Mouse (Mus musculus) liver, embryonic 14.5 days (tissue): Measurements from ENCODE around the gene Akr1c14. TPM values are rescaled to one million over a fixed set of nuclear protein-coding genes. Genes with fewer than 3 reads are reported as not detected.
"Not testable (repeated sequence)": the region's sequence is repeated elsewhere in the genome, so short reads cannot be mapped to it uniquely, and the experiment has no call there.

Experiments used
- ATAC-seq: fragments of 200-750 bp; cut with Nextera tagmentation; 2 replicates; pipeline ENCODE4 v1.8.0; 2017; ENCODE audit warnings: moderate number of reproducible peaks, mild to moderate bottlenecking, moderate library complexity; ENCODE audit not compliant: insufficient read depth
- DNase-seq, 3 experiments: peaks; one replicate each; pipeline ENCODE4 v3.0.0-alpha.2; 2012 to 2013; ENCODE audit warnings: low read depth in 3 of 3, low spot score in 3 of 3
- H3K27ac ChIP-seq: fragments of 300-500 bp; sonication (generic); 2 replicates; pipeline ENCODE4 v1.5.1; 2014; ENCODE audit warnings: moderate library complexity, mild to moderate bottlenecking, control low read depth, inconsistent platforms
- H3K27me3 ChIP-seq: fragments of 300-500 bp; sonication (generic); 2 replicates; pipeline ENCODE4 v1.6.1; 2014; ENCODE audit warnings: mild to moderate bottlenecking, low read length, moderate library complexity; ENCODE audit not compliant: control insufficient read depth, insufficient read depth
- H3K36me3 ChIP-seq: fragments of 300-500 bp; sonication (generic); replicated peaks from 2 replicates; pipeline ENCODE4 v1.6.1; 2014; ENCODE audit warnings: low read depth; ENCODE audit not compliant: control insufficient read depth, insufficient read depth
- H3K4me1 ChIP-seq, 2 experiments: fragments of 200-500 bp in 1 of 2; fragments of 300-500 bp in 1 of 2; sonication (generic) in 1 of 2; replicated peaks; 2 replicates each; pipeline ENCODE4 v1.6.1; 2012 to 2014; ENCODE audit warnings: antibody characterized with exemption in 1 of 2, inconsistent platforms in 1 of 2, low read length in 1 of 2; ENCODE audit not compliant: control insufficient read depth in 2 of 2, insufficient read depth in 2 of 2
- H3K4me2 ChIP-seq: fragments of 300-500 bp; sonication (generic); 2 replicates; pipeline ENCODE4 v1.6.1; 2014; ENCODE audit warnings: low read depth, mild to moderate bottlenecking, control low read depth, moderate library complexity
- H3K4me3 ChIP-seq, 2 experiments: fragments of 200-500 bp in 1 of 2; fragments of 300-500 bp in 1 of 2; sonication (generic) in 1 of 2; 2 replicates each; pipeline ENCODE4 v1.5.1; 2012 to 2014; ENCODE audit warnings: low read depth in 2 of 2, low read length in 2 of 2, mild to moderate bottlenecking in 2 of 2, control low read depth in 1 of 2, inconsistent platforms in 1 of 2, moderate library complexity in 1 of 2; ENCODE audit not compliant: insufficient read depth in 1 of 2
- H3K9ac ChIP-seq: fragments of 300-500 bp; sonication (generic); replicated peaks from 2 replicates; pipeline ENCODE4 v1.6.1; 2014; ENCODE audit warnings: mild to moderate bottlenecking, control low read depth, moderate library complexity
- H3K9me3 ChIP-seq: fragments of 300-500 bp; sonication (generic); 2 replicates; pipeline ENCODE4 v1.6.1; 2016; ENCODE audit warnings: low read length, mixed read lengths; ENCODE audit not compliant: control insufficient read depth
- CTCF ChIP-seq: IDR thresholded peaks from 2 replicates; pipeline ENCODE4 v1.5.1; 2016; ENCODE audit warnings: antibody characterized with exemption, low read depth, control low read depth
- EP300 ChIP-seq: IDR thresholded peaks from 2 replicates; pipeline ENCODE4 v1.6.1; 2016; ENCODE audit warnings: antibody characterized with exemption, low read depth
- WGBS: fragments of 180-500 bp; shearing (Covaris S2); extraction: QIAGEN DNeasy Blood & Tissue Kit; methylation state at CpG from one replicate; pipeline ENCODE4 v1.1.7; 2014; ENCODE audit not compliant: insufficient replicate concordance; 5-methylcytosine and 5-hydroxymethylcytosine counted together
- polyA plus RNA-seq, 2 experiments: library from polyadenylated mRNA; depleted of rRNA in 1 of 2; stranded (reverse) in 1 of 2; unstranded in 1 of 2; fragments of >200 nt; fragmentation: Nextera tagmentation in 1 of 2; extraction: Ambion mirVana in 1 of 2; gene quantifications; 2 replicates each; pipeline versions ENCODE4 v1.2.1 to v1.2.3; 2012 to 2014

Gene Akr1c14
- polyA plus RNA-seq, 2 experiments, result 0.56 to 1.4 TPM

DNA sequence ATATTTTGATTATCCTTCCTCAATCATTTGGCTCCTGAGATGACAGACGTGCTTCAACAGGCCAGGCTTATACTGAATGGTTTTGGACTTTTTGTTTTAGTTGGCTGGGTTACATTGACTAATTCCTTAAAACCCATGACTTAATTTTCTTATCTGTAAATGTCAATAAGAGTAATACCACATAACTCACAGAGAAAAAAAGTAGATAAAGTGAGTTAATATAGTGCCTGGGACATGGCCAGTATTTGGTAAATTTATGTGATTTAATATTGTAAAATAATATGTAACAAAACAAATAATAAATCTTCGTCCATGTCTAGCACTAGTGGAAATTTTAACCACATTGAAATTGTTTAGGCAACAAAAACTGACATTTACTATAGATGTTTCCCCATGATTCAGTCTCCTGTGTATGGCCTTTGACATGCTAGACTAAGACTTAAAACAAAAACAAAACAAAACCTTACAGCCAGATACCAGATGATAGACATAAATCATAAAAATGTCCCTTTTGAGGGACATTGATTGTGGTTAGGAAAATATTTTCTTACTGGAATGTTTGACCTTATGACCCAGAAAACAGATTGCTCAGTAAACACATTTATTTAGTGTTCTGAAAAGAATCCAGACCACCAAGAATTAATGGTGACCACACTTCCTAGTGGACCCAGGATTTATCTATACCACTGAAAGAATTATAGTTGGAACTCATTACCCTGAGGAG, 70.5 kb downstream of the Akr1c14 start:
- Histone ChIP-seq H3K9me3 (no peaks in the 10 kb centered on the region), H3K4me2 (no peak overlapping the region), H3K4me3 (no peak overlapping the region), H3K27me3 (no peaks in the 10 kb centered on the region), H3K9ac (no peak overlapping the region), H3K27ac (no peak overlapping the region), H3K4me1 (no peaks in the 10 kb centered on the region), H3K36me3 (no peaks in the 10 kb centered on the region)
- TF ChIP-seq CTCF (no peak), EP300 (no peak)
- DNase-seq (no peak), ATAC-seq (no peak)
- WGBS, result 34% methylated on average over 2 of the region's 2 CpGs

DNA sequence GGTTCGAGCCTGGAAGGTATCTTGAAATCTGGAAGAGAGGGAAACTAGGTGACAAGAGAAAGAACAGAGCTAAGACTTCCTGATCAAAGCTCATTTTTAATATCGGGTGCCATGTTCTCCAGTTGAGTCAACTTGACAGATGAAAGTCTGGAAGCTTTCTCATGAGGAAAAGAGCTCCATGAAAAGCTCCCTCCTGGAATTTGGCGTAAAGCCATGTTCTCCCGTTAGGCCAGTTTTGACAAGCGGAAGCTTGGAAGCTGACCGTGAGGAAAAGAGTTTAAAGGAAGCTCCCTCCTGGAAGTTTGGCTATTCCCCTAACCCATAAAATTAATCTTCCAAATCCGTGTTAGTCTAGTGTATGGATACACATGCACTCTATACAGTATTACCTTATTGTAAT, 74.3 kb downstream of the Akr1c14 start:
- H3K4me3 ChIP-seq, result no peak overlapping the region
- H3K27me3 ChIP-seq, result no peaks in the 10 kb centered on the region
- WGBS, result 64% methylated on average over 7 of the region's 7 CpGs
- H3K36me3 ChIP-seq, result no peaks in the 10 kb centered on the region
- no peak overlapping the region for H3K4me2 ChIP-seq
- no peak for TF ChIP-seq CTCF
- TF ChIP-seq EP300, result no peak
- no peaks in the 10 kb centered on the region for H3K4me1 ChIP-seq
- no peak overlapping the region for H3K9ac ChIP-seq
- ATAC-seq, result no peak
- no peaks in the 10 kb centered on the region for H3K9me3 ChIP-seq
- H3K27ac ChIP-seq, result no peak overlapping the region
- DNase-seq, result no peak

DNA sequence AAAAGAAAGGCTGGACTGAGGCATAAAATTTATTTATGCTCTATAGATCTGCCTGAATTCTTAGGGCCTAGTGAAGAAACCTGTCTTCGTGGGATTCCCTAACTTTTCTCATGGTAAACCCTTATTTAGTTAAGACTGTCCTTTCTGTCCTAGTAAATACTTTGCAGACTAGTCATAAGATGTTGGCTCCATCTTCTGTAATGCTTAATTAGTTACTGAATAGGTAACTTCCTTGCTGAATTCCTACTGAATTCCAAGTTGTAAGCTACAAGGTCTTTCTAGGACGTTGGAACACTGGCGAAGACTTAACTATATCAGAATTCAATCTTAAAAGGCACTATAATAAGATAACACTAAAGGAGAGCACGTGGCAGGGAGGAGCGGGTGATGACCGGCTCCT, 75.7 kb downstream of the Akr1c14 start:
- not testable (repeated sequence) for H3K36me3 ChIP-seq, H3K27ac ChIP-seq, H3K4me3 ChIP-seq, ATAC-seq, H3K9me3 ChIP-seq, H3K9ac ChIP-seq, H3K27me3 ChIP-seq, H3K4me2 ChIP-seq, H3K4me1 ChIP-seq, DNase-seq
- 74% methylated on average over 6 of the region's 6 CpGs for WGBS

DNA sequence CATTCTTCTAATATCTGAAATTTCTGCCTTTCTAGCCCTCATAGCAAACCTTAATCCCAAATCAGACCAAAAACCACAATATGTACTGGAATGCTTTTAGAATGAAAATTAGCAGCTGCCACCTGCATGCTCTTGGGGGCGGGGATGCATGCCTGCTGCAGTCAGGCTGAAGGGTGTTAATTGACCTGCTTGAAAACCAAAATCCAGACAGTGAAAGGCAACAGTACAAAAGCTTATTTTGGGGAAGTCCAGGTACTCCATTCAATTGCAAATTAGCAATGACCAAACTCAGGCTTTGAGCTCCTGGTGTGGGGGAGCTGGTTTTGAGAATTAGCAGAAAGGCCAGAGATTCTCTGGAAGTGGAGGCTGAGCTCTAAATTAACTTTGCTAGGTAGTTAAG, 77.0 kb downstream of the Akr1c14 start:
- H3K4me1 ChIP-seq, H3K4me2 ChIP-seq, DNase-seq, H3K36me3 ChIP-seq, H3K27ac ChIP-seq, H3K9ac ChIP-seq, H3K4me3 ChIP-seq, H3K27me3 ChIP-seq, H3K9me3 ChIP-seq, ATAC-seq: not testable (repeated sequence)
- WGBS, result 64% methylated on average over 1 of the region's 1 CpGs

DNA sequence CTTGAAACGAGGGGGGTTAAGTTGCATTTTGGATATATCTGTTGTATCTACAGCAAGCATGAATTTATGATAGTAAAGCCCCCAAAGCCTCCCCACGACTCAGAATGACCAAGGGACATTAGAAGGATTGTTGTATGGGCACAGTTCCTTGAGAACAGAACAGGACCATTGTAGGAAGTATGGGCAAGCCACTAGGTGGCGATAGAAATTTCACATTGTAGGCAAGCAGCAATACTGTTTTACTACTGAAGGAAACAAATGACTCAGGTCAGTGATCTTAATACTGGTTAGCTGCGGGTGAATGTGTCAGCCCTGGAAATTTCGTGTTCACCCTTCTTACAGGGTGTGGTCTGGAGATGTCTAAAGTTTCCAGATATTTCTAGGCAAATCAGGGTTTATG, 80.3 kb downstream of the Akr1c14 start:
- no peak overlapping the region for H3K4me3 ChIP-seq
- H3K36me3 ChIP-seq, result no peaks in the 10 kb centered on the region
- no peak overlapping the region for H3K4me2 ChIP-seq
- H3K9ac ChIP-seq, result no peak overlapping the region
- WGBS, result 21% methylated on average over 5 of the region's 5 CpGs
- no peaks in the 10 kb centered on the region for H3K9me3 ChIP-seq
- ATAC-seq (no peak), DNase-seq (no peak)
- no peaks in the 10 kb centered on the region for H3K4me1 ChIP-seq
- no peak for TF ChIP-seq EP300
- peak; percentile 45 for TF ChIP-seq CTCF
- no peak overlapping the region for H3K27ac ChIP-seq
- H3K27me3 ChIP-seq, result no peaks in the 10 kb centered on the region
